Mouse (Mus musculus) C2C12 (cell line): ENCODE measurements at regions not wholly inside any gene's neighbourhood (a gene's known extent, or its start where the extent isn't known, plus 50 kb on each side); places are given as distances from the start of the nearest gene placed in this dataset.

Experiments
- H3K27me3 ChIP-seq: one replicate; pipeline ENCODE4 v1.6.1; 2011; ENCODE audit not compliant: control insufficient read depth, insufficient read depth, insufficient read length
- H3K36me3 ChIP-seq: one replicate; pipeline ENCODE4 v1.6.1; 2011; ENCODE audit not compliant: control insufficient read depth, insufficient read depth
- H3K4me3 ChIP-seq: one replicate; pipeline ENCODE4 v1.5.1; 2011; ENCODE audit warnings: mild to moderate bottlenecking, control low read depth; ENCODE audit not compliant: poor library complexity, insufficient read depth, severe bottlenecking
- H3K79me2 ChIP-seq: one replicate; pipeline ENCODE4 v1.6.1; 2011; ENCODE audit not compliant: control insufficient read depth, insufficient read depth
- H3K79me3 ChIP-seq: one replicate; pipeline ENCODE4 v1.6.1; 2011; ENCODE audit warnings: low read depth, control low read depth
- H3ac ChIP-seq: one replicate; pipeline ENCODE3; 2011; ENCODE audit warnings: low read depth; ENCODE audit not compliant: control insufficient read depth, insufficient read length
- CEBPB ChIP-seq: IDR thresholded peaks from one replicate; pipeline ENCODE4 v1.6.1; 2011; ENCODE audit warnings: low read depth, mild to moderate bottlenecking, control low read depth, moderate library complexity
- CTCF ChIP-seq: IDR thresholded peaks from one replicate; pipeline ENCODE4 v1.5.1; 2011; ENCODE audit not compliant: control insufficient read depth, insufficient read depth, insufficient read length
- FOSL1 ChIP-seq: IDR thresholded peaks from one replicate; pipeline ENCODE4 v1.8.0; 2011; ENCODE audit warnings: mild to moderate bottlenecking, low read length; ENCODE audit not compliant: poor library complexity, insufficient read depth, severe bottlenecking
- MAX ChIP-seq: IDR thresholded peaks from one replicate; pipeline ENCODE4 v1.6.1; 2011; ENCODE audit warnings: mild to moderate bottlenecking, control low read depth
- MYOD1 ChIP-seq: IDR thresholded peaks from one replicate; pipeline ENCODE4 v1.6.1; 2011; ENCODE audit warnings: low read depth; ENCODE audit not compliant: control insufficient read depth, insufficient read length
- MYOG ChIP-seq: IDR thresholded peaks from one replicate; pipeline ENCODE4 v1.6.1; 2011; ENCODE audit not compliant: control insufficient read depth, insufficient read length; ENCODE audit errors: extremely low read depth
- USF1 ChIP-seq: IDR thresholded peaks from one replicate; pipeline ENCODE4 v1.6.1; 2011; ENCODE audit warnings: low read depth, mild to moderate bottlenecking, control low read depth, moderate library complexity

GRCm38 (mm10) chr13:63726035-63726434 is 89.0 kb upstream of the Ercc6l2 start:
- no peaks in the 10 kb centered on the region for H3K36me3 ChIP-seq
- TF ChIP-seq CTCF (no peak), FOSL1 (no peak), MYOD1 (no peak), CEBPB (no peak), USF1 (no peak), MYOG (no peak), MAX (no peak)
- no peaks in the 10 kb centered on the region for H3K79me3 ChIP-seq
- H3ac ChIP-seq, result no peak overlapping the region
- no peak overlapping the region for H3K4me3 ChIP-seq
- no peaks in the 10 kb centered on the region for H3K79me2 ChIP-seq
- H3K27me3 ChIP-seq, result peaks cover 3% of the 10 kb centered on the region

GRCm38 (mm10) chr13:63726509-63726908 is 88.5 kb upstream of the Ercc6l2 start:
- no peak for TF ChIP-seq CTCF
- no peak for TF ChIP-seq FOSL1
- TF ChIP-seq MAX, result no peak
- TF ChIP-seq USF1, result no peak
- no peak for TF ChIP-seq CEBPB
- no peak for TF ChIP-seq MYOD1
- TF ChIP-seq MYOG, result no peak
- Histone ChIP-seq H3ac (no peak overlapping the region), H3K4me3 (no peak overlapping the region), H3K79me2 (no peaks in the 10 kb centered on the region), H3K79me3 (no peaks in the 10 kb centered on the region), H3K36me3 (no peaks in the 10 kb centered on the region), H3K27me3 (peaks cover 3% of the 10 kb centered on the region)

DNA sequence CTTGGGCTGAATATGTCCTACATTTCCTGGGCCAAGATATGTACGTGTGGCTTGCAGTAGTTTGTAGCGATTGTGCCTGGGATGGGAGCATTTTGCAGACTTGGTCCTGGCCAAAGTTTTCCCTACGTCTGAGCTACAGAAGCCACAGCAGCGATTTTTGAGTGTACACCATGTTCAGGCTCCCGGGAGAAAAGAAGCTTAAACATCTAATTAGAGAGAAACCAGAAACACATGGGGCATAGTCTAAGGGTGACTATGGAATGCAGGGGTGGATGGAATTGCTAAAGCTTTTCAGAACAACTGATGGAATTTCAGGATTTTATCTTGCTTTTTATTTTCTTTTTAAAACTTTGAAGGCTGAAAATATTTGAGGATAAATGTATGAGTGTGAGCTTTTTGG is 79.3 kb upstream of the Ercc6l2 start:
- no peaks in the 10 kb centered on the region for H3K27me3 ChIP-seq
- H3K36me3 ChIP-seq, result no peaks in the 10 kb centered on the region
- H3ac ChIP-seq, result no peak overlapping the region
- H3K79me3 ChIP-seq, result no peaks in the 10 kb centered on the region
- H3K79me2 ChIP-seq, result no peaks in the 10 kb centered on the region
- TF ChIP-seq CTCF (no peak), USF1 (no peak), CEBPB (no peak), MAX (no peak), FOSL1 (no peak), MYOD1 (no peak), MYOG (no peak)
- no peak overlapping the region for H3K4me3 ChIP-seq

DNA sequence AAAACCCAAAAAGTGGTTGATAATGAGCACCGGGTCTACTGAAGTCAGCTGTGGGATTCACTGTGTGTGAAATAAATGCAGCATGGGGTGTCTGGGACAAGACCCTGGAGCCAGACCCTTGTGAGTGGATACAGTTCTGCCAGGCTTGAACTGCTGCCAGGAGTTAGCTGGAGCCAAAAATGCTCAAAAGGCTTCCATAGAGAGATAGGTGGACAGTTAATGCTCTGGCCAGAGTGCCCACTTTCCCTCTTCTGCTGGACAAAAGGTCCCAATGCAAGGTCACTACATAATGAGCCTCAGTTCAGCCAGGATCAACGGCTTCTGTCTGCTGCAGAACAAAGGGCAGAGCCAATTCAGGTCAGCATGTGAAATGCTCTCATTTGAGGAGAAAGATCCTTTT is 73.2 kb upstream of the Ercc6l2 start:
- H3K36me3 ChIP-seq, result no peaks in the 10 kb centered on the region

GRCm38 (mm10) chr13:63748788-63749187 is 66.3 kb upstream of the Ercc6l2 start:
- Histone ChIP-seq H3K79me2 (no peaks in the 10 kb centered on the region), H3K27me3 (no peaks in the 10 kb centered on the region), H3K79me3 (no peaks in the 10 kb centered on the region), H3K36me3 (no peaks in the 10 kb centered on the region), H3K4me3 (no peak overlapping the region), H3ac (no peak overlapping the region)
- no peak for TF ChIP-seq CTCF
- no peak for TF ChIP-seq MYOD1
- TF ChIP-seq CEBPB, result no peak
- TF ChIP-seq USF1, result no peak
- no peak for TF ChIP-seq MYOG
- TF ChIP-seq MAX, result no peak
- no peak for TF ChIP-seq FOSL1

More for the DNA sequence above, 73.2 kb upstream of the Ercc6l2 start:
- H3K27me3 ChIP-seq, result no peaks in the 10 kb centered on the region
- no peak overlapping the region for H3K4me3 ChIP-seq
- TF ChIP-seq FOSL1, result no peak
- TF ChIP-seq CTCF, result no peak
- TF ChIP-seq USF1, result no peak
- no peak for TF ChIP-seq MYOD1
- no peak for TF ChIP-seq CEBPB
- no peak for TF ChIP-seq MYOG
- TF ChIP-seq MAX, result no peak
- no peaks in the 10 kb centered on the region for H3K79me3 ChIP-seq
- no peaks in the 10 kb centered on the region for H3K79me2 ChIP-seq
- H3ac ChIP-seq, result no peak overlapping the region

DNA sequence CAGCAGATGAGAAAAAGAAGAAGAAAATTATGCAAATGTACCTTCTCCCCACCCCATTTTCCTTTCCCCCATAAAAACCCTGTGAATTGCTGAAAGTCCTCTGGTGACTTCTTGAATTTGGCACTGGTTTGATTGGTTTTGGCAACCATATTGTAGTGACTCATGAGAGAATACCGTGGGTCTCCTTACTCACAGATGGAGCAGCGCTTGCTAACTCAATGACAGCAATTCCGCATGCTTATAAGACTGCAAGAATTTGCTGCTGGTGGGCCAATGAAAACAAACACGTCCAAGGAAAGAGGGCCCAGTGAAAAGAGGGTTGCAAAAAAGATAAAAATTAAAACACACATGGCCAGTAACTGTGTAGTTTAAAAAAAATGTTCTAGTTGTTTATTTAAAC is 65.0 kb upstream of the Ercc6l2 start:
- Histone ChIP-seq H3K79me2 (no peaks in the 10 kb centered on the region), H3K27me3 (no peaks in the 10 kb centered on the region), H3ac (no peak overlapping the region), H3K4me3 (no peak overlapping the region), H3K79me3 (no peaks in the 10 kb centered on the region), H3K36me3 (no peaks in the 10 kb centered on the region)
- no peak for TF ChIP-seq MYOG
- TF ChIP-seq MAX, result peak; percentile 83
- peak; percentile 20 for TF ChIP-seq MYOD1
- TF ChIP-seq CEBPB, result peak; percentile 26
- TF ChIP-seq USF1, result no peak
- TF ChIP-seq FOSL1, result peak; percentile 60
- no peak for TF ChIP-seq CTCF
